Mouse (Mus musculus): ENCODE measurements around the gene Sesn3.
A peak's percentile ranks its signal among the peaks of the same experiment; 100 is the strongest.

The Sesn3 gene

DNA sequence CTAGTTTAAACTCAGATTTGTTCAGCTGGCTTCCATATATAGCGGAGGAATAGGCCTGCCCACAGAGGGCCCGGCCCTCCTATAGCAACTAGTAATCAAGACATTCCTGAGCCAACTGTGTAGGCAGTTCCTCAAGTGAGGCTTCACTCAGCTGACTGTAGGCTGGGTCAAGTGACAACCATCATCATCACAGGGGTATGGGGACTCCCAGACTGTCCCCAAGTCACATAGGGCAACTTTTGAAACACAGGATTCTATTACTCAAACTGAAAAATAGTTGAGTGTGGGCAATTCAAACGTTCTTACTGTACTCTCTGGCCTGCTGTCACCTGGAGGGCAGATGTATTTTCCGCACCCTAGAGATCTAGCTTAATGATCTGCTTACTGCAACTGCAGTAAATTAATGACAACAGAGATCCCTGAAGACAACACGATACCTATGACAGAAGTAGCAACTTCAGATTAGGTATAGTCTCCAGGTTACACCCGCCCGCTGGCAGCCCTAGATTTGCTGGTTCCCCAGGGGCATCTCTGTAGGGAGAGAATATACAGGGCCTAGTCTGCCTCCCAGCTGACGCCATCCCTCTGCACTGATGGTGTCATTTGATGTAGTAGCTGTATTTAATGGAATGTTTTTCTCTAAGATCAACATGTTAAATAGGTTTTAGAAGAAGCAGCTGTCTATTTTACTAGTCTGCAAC lies 87.4 kb downstream of the Sesn3 start:
- DNase-seq: no peak

GRCm38 (mm10) chr9:14363540-14363939 lies 88.7 kb downstream of the Sesn3 start:
- peak; percentile 53 for DNase-seq

DNA sequence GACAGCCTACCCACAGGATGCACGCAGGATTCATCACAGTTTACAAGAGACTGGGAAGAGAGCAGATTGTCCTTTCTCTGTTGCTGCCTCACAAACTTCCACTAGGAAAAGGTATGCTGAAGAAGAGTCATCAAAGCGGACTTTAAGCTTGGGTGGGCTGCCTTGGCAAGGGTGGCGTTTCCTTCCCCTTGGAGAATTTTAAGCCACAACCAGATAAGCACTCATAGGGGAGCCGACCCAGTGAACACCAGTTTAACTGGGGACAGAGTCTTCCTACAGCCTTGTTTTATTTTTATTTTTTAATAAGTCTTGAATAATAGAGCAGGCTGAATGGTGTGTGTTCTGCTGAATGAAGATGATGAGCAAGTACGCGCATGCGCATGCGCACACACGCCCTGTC lies 89.9 kb downstream of the Sesn3 start:
- DNase-seq: no peak

DNA sequence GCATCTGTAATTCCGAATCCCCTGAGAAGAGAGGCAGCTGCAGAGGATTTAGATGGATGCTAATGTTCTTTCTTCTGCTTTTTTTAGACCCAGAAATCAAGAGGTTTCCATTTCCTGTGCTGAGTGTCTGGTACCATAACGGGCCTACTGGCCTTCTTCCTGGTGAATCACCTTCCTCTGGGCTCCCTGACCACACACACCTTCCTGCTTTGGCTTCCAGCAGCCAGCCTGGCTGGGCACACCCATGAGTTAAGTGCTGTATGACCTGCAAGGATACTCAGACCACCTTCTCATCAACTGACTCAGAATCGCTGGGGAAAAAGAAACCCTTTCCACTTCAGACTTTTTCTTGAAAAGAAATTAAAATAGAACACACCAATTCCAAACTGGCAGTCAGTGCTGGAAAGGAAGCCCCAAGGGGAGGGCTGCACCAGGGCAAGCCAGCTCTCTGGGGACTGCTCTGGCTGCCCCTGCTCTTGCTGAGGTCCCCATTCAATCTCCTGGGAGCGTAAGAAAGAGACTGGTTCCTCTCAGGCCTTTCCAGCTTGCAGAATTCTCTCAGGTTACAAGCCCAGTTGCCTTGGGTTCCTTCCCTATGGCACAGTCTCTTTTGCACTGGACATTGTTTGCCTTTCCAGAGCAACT lies 90.7 kb downstream of the Sesn3 start:
- no peak for DNase-seq

GRCm38 (mm10) chr9:14367850-14368249 lies 93.0 kb downstream of the Sesn3 start:
- no peak for DNase-seq

- no peak for DNase-seq
Measured at GRCm38 (mm10) chr9:14369271-14369670, 94.4 kb downstream of the Sesn3 start.

DNA sequence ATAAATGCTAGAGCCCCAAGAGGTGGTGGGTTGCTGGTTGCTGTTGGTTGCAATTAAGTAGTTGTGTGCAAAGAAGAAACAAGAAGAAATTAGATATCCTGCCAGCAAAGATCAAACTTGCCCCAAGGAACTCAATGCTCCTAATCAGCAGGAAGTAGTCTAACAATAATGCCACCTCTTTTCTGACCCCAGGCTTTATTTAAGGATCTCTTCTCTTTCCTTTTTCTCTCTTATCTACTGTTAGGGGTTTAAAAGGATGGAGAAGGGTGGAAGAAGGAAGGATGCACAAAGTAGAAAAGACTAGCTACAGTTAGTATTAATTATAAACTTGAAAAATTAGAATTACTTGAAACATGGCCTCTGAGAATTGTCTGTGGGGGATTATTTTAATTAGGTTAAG lies 97.6 kb downstream of the Sesn3 start:
- no peak for DNase-seq

- no peak for DNase-seq
Measured at GRCm38 (mm10) chr9:14376149-14376548, 101.3 kb downstream of the Sesn3 start.

GRCm38 (mm10) chr9:14378151-14378550 lies 103.3 kb downstream of the Sesn3 start:
- peak; percentile 18 for DNase-seq

GRCm38 (mm10) chr9:14379769-14380385 lies 105.0 kb downstream of the Sesn3 start:
- no peak for DNase-seq

- DNase-seq: peak; percentile 92
Measured at GRCm38 (mm10) chr9:14380386-14381285, 105.8 kb downstream of the Sesn3 start.

DNA sequence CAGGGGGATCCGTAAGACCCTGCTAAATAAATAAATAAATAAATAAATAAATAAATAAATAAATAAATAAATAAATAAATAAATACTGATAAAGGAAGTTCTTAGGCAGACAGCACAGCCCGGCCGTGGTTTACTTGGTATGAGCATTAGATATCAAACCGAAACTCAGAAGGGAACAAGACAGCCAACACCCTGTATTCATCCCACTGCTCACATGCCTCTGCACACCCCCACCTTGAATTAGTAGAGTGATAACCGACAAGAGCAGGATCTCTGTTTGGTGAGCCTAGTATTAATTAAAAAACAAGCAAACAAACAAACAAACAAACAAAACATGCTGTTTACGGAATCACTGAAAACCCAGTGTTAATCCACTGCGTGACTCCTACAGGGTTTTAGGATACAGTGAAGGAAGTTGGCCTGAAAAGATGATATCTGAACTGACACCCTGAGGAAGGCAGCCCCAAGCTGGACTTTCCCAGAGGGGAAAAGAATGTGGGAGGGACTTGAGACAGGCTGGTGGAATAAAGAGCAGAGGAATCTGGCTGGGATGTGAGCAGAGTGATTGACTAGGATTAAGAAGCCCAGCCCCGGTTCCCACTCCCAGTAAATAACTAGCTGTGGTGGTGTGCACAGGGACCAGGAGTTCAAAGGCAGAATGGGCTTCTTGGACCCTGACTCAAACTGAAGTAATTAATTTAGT lies 106.6 kb downstream of the Sesn3 start, which contains the start of gene Endod1:
Gene Endod1 (minus strand): TSS at position 155 of the 703 bp plus-strand sequence.
- peak; percentile 74 for DNase-seq

- peak; percentile 29 for DNase-seq
Measured at GRCm38 (mm10) chr9:14382256-14382791, 107.5 kb downstream of the Sesn3 start.
